Mouse (Mus musculus): ENCODE measurements around the gene Cdk2. TPM values are rescaled to one million over a fixed set of nuclear protein-coding genes. Genes with fewer than 3 reads are reported as not detected.

The Cdk2 gene
- total and polyA plus RNA-seq, 3 experiments: 10.5 to 16.2 (median 12.6) TPM

DNA sequence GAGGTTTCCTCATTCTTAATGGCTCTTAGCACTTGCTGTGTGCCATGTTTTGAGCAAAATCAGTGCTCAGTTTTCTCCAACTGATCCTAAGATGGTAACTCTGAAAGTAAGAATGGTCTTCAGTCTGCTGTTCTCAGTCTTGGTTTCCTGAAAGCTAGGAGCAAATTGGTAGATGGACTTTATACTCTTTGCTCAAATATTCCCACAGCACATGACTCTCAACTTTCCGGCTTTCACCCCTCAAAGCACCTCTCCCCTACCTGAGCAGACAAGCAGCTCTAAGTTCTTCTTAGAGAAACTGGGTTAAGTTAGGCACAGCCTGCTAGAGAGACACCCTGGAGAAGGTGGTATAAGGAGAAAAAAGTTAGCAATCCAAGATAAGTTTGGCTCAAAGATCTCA is 48.1 kb downstream of the Cdk2 start:
- DNase-seq: no peak

DNA sequence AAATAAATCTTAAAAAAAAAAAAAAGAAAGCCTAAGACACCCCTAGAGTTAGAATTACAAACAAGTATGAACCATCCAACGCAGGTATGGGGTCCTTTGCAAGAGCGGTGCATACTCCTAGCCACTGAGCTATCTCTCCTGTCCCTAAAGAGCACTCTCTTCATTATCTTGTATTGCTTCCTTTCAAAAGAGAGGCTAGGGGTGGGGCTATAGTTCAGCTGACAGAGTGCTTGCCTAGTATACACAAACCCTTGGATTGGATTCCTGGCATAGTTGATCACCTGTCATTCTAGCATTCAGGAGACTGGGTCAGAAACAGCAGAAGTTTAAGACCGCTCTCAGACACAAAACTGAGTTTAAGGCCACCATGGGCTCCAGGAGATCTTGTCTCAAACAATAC is 49.6 kb downstream of the Cdk2 start:
- no peak for DNase-seq

DNA sequence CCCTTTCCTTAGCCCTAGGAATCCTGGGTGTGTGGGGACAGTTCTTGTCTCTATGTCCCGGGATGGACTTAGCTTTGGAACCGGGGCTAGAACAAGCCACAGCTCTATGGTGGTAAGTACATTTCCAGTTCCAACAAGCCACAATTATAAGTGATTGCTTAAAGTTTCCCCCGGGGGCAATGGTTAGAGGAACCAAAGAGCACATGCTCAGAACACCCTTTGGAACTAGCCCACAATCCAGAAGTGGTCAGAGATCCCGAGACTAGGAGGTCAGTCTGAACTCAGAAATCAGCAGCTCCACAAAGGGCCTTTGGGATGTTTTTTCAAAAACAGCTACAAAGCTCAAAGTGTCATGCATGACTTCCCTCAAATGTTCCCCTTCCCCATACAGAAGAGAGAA is 51.0 kb downstream of the Cdk2 start:
- DNase-seq: no peak

Other genes with a start within 250 kb of the Cdk2 start
- 100 to 1,000 TPM; 120 to 128 TPM for gene Smarcc2, start 245.8 kb downstream of the Cdk2 start, total RNA-seq (2021)
- gene Smarcc2, start 245.8 kb downstream of the Cdk2 start, polyA plus RNA-seq (2012; rRNA removed): 129 and 130 TPM in 2 replicates
- gene Myl6, start 210.9 kb downstream of the Cdk2 start, total RNA-seq (2021): 100 to 1,000 TPM; 786 to 985 TPM
- gene Myl6, start 210.9 kb downstream of the Cdk2 start, polyA plus RNA-seq (2012; rRNA removed): 324 and 445 TPM in 2 replicates
- 1 to 10 TPM; 6.2 to 8.3 TPM for gene Myl6b, start 206.3 kb downstream of the Cdk2 start, total RNA-seq (2021)
- 5.1 and 5.7 TPM in 2 replicates for gene Myl6b, start 206.3 kb downstream of the Cdk2 start, polyA plus RNA-seq (2012; rRNA removed)
- 10 to 100 TPM; 26.1 to 32.6 TPM for gene Esyt1, start 179.2 kb downstream of the Cdk2 start, total RNA-seq (2021)
- 52.8 and 59.6 TPM in 2 replicates for gene Esyt1, start 179.2 kb downstream of the Cdk2 start, polyA plus RNA-seq (2012; rRNA removed)
- 10 to 100 TPM; 11.7 to 12.3 TPM for gene Zc3h10, start 157.3 kb downstream of the Cdk2 start, total RNA-seq (2021)
- gene Zc3h10, start 157.3 kb downstream of the Cdk2 start, polyA plus RNA-seq (2012; rRNA removed): 16.0 and 16.3 TPM in 2 replicates
- 1,000 to 10,000 TPM; 3,028 to 3,144 TPM for gene Rpl41, start 155.7 kb downstream of the Cdk2 start, total RNA-seq (2021)
- gene Rpl41, start 155.7 kb downstream of the Cdk2 start, polyA plus RNA-seq (2012; rRNA removed): 1,154 and 1,178 TPM in 2 replicates
- 10 to 100 TPM; 79.7 to 88.2 TPM for gene Pa2g4, start 139.0 kb downstream of the Cdk2 start, total RNA-seq (2021)
- gene Pa2g4, start 139.0 kb downstream of the Cdk2 start, polyA plus RNA-seq (2012; rRNA removed): 6.4 and 8.6 TPM in 2 replicates
- gene Erbb3, start 115.4 kb downstream of the Cdk2 start, total RNA-seq (2021): 1 to 10 TPM; 2.3 to 3.8 TPM
- gene Erbb3, start 115.4 kb downstream of the Cdk2 start, polyA plus RNA-seq (2012; rRNA removed): 1.1 and 1.3 TPM in 2 replicates
- 100 to 1,000 TPM; 715 to 972 TPM for gene Rps26, start 78.3 kb downstream of the Cdk2 start, total RNA-seq (2021)
- gene Rps26, start 78.3 kb downstream of the Cdk2 start, polyA plus RNA-seq (2012; rRNA removed): 581 and 897 TPM in 2 replicates
- 1 to 10 TPM; 1.9 to 2.6 TPM for gene Ikzf4, start 59.0 kb downstream of the Cdk2 start, total RNA-seq (2021)
- gene Ikzf4, start 59.0 kb downstream of the Cdk2 start, polyA plus RNA-seq (2012; rRNA removed): 3.1 and 3.5 TPM in 2 replicates
- gene Suox, start 31.0 kb downstream of the Cdk2 start, total RNA-seq (2021): 10 to 100 TPM; 29.2 to 32.7 TPM
- 10.2 and 10.8 TPM in 2 replicates for gene Suox, start 31.0 kb downstream of the Cdk2 start, polyA plus RNA-seq (2012; rRNA removed)
- gene Rab5b, start 8.8 kb downstream of the Cdk2 start, total RNA-seq (2021): 100 to 1,000 TPM; 112 to 127 TPM
- gene Rab5b, start 8.8 kb downstream of the Cdk2 start, polyA plus RNA-seq (2012; rRNA removed): 46.5 and 69.5 TPM in 2 replicates
- gene Pmel, start 836 bp downstream of the Cdk2 start, total RNA-seq (2021): 1 to 10 TPM in 1 of 2 experiments, under 1 TPM in 1; 0.86 to 1.0 TPM
- 0.30 and 0.76 TPM in 2 replicates for gene Pmel, start 836 bp downstream of the Cdk2 start, polyA plus RNA-seq (2012; rRNA removed)
- 10 to 100 TPM; 11.4 to 26.1 TPM for gene Dgka, start 39.8 kb upstream of the Cdk2 start, total RNA-seq (2021)
- 10.5 and 11.0 TPM in 2 replicates for gene Dgka, start 39.8 kb upstream of the Cdk2 start, polyA plus RNA-seq (2012; rRNA removed)
- 10 to 100 TPM; 22.9 to 26.5 TPM for gene Pym1, start 42.9 kb upstream of the Cdk2 start, total RNA-seq (2021)
- gene Pym1, start 42.9 kb upstream of the Cdk2 start, polyA plus RNA-seq (2012; rRNA removed): 11.5 and 15.5 TPM in 2 replicates
- 10 to 100 TPM; 35.8 to 64.4 TPM for gene Mmp19, start 85.9 kb upstream of the Cdk2 start, total RNA-seq (2021)
- gene Mmp19, start 85.9 kb upstream of the Cdk2 start, polyA plus RNA-seq (2012; rRNA removed): 16.0 and 16.8 TPM in 2 replicates
- gene Dnajc14, start 99.0 kb upstream of the Cdk2 start, total RNA-seq (2021): 10 to 100 TPM; 61.8 to 77.2 TPM
- 7.1 and 10.6 TPM in 2 replicates for gene Dnajc14, start 99.0 kb upstream of the Cdk2 start, polyA plus RNA-seq (2012; rRNA removed)
- 1 to 10 TPM; 6.7 to 9.4 TPM for gene Tmem198b, start 99.3 kb upstream of the Cdk2 start, total RNA-seq (2021)
- 15.6 and 18.0 TPM in 2 replicates for gene Tmem198b, start 99.3 kb upstream of the Cdk2 start, polyA plus RNA-seq (2012; rRNA removed)
- gene Sarnp, start 112.3 kb upstream of the Cdk2 start, total RNA-seq (2021): 10 to 100 TPM; 52.7 to 55.8 TPM
- gene Sarnp, start 112.3 kb upstream of the Cdk2 start, polyA plus RNA-seq (2012; rRNA removed): 1.3 and 1.5 TPM in 2 replicates
- gene Ormdl2, start 116.6 kb upstream of the Cdk2 start, total RNA-seq (2021): 10 to 100 TPM; 52.3 to 64.8 TPM
- 29.4 and 36.8 TPM in 2 replicates for gene Ormdl2, start 116.6 kb upstream of the Cdk2 start, polyA plus RNA-seq (2012; rRNA removed)
- gene Gdf11, start 186.7 kb upstream of the Cdk2 start, total RNA-seq (2021): 1 to 10 TPM; 1.8 to 2.3 TPM
- 0.55 and 0.99 TPM in 2 replicates for gene Gdf11, start 186.7 kb upstream of the Cdk2 start, polyA plus RNA-seq (2012; rRNA removed)
- 100 to 1,000 TPM; 279 to 433 TPM for gene Cd63, start 196.0 kb upstream of the Cdk2 start, total RNA-seq (2021)
- 38.2 and 44.2 TPM in 2 replicates for gene Cd63, start 196.0 kb upstream of the Cdk2 start, polyA plus RNA-seq (2012; rRNA removed)
- gene Rdh5, start 217.9 kb upstream of the Cdk2 start, total RNA-seq (2021): 10 to 100 TPM; 11.2 to 15.9 TPM
- 24.3 and 29.3 TPM in 2 replicates for gene Rdh5, start 217.9 kb upstream of the Cdk2 start, polyA plus RNA-seq (2012; rRNA removed)
- gene Bloc1s1, start 219.0 kb upstream of the Cdk2 start, total RNA-seq (2021): 100 to 1,000 TPM; 174 to 223 TPM
- gene Bloc1s1, start 219.0 kb upstream of the Cdk2 start, polyA plus RNA-seq (2012; rRNA removed): 99.2 and 115 TPM in 2 replicates
- gene Itga7, start 228.8 kb upstream of the Cdk2 start, total RNA-seq (2021): 10 to 100 TPM in 1 of 2 experiments, 1 to 10 TPM in 1; 8.4 to 25.6 TPM
- gene Itga7, start 228.8 kb upstream of the Cdk2 start, polyA plus RNA-seq (2012; rRNA removed): 19.6 and 32.5 TPM in 2 replicates